Mouse (Mus musculus): ENCODE data around the gene Dalrd3.

- no peak for TF ChIP-seq ELF1 (IDR thresholded peaks at IDR 0.05; ENCODE audit: low read depth, low read length)
- no peak for TF ChIP-seq HCFC1 (IDR thresholded peaks at IDR 0.05; ENCODE audit: low read depth, low read length)
- TF ChIP-seq CTCF (IDR thresholded peaks at IDR 0.05 in 2 of 3, conservative IDR thresholded peaks at IDR 0.05 in 1 of 3; ENCODE audit: control insufficient read depth in 1 of 3, insufficient read depth in 1 of 3, low read depth in 2 of 3, low read length in 3 of 3, poor library complexity in 1 of 3, severe bottlenecking in 1 of 3) = no peak
- TF ChIP-seq POLR2A (IDR thresholded peaks at IDR 0.05; ENCODE audit: control insufficient read depth in 1 of 2, insufficient read depth in 1 of 2, low read depth in 1 of 2, low read length in 2 of 2, poor library complexity in 1 of 2) = no peak
- no peak for TF ChIP-seq GATA1 (IDR thresholded peaks at IDR 0.05; ENCODE audit: low read depth, low read length)
- no peak for TF ChIP-seq NRF1 (IDR thresholded peaks at IDR 0.05; ENCODE audit: insufficient read depth, low read depth, low read length, poor library complexity, severe bottlenecking)
- no peak for TF ChIP-seq RCOR1 (IDR thresholded peaks at IDR 0.05; ENCODE audit: low read depth, low read length)
- no peak for TF ChIP-seq TAL1 (IDR thresholded peaks at IDR 0.05; ENCODE audit: low read length)
- no peak for TF ChIP-seq SMC3 (IDR thresholded peaks at IDR 0.05; ENCODE audit: low read depth, low read length)
- no peak for TF ChIP-seq ZC3H11A (IDR thresholded peaks at IDR 0.05; ENCODE audit: low read depth, low read length)
These were observed 29.4 kb downstream of the Dalrd3 start for GRCm38 (mm10) chr9:108599021-108599566.
